ENCODE assay signal across 11 mouse cellular contexts in the genomic region with DNA sequence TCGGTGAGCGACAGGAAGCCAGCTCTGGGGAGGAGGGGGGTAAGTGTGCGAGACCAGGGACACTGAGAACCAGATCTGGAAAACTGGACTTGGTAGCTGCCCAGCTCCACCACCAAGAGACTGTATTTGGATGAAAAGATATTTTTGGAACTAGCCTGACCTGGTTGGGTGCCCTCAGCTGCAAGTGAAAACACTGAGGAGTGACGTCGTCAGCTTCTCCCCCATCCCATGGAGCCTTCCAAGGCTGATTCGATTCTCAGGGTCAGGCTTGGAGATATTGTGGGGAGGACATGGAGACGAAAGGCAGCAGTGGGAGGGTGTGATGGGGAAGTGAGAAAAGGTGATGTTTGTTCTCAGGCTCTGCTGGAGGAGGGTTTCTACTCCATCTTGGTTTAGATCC. TPM values are rescaled to one million over a fixed set of nuclear protein-coding genes. Genes with fewer than 3 reads are reported as not detected.
DNase-seq lines count a peak whose midpoint lies in the region; ATAC-seq and TF ChIP-seq lines count a peak whose summit lies in the region.
"Had no signal": no experiment of that assay in that cellular context is flagged by ENCODE, and none has a peak within 500 bp of the region (broad histone marks: within the 10 kb centered on the region; RNA-seq: fewer than 3 reads in every experiment).

No protein-coding gene starts in this region.

- 67% methylated on average over 7 of the region's 7 CpGs for WGBS in limb, embryonic 13.5 days
- WGBS in limb, embryonic 10.5 days = 74% methylated on average over 7 of the region's 7 CpGs
- WGBS in thymus, adult 2 months = 57% methylated on average over 7 of the region's 7 CpGs
- 79% methylated on average over 7 of the region's 7 CpGs for WGBS in hindbrain, embryonic 16.5 days

- H3K27me3 ChIP-seq in limb, embryonic 13.5 days = no peaks in the 10 kb centered on the region
- no peaks in the 10 kb centered on the region for H3K27me3 ChIP-seq in limb, embryonic 10.5 days (ENCODE audit: low read depth, poor library complexity, severe bottlenecking)
- no peaks in the 10 kb centered on the region for H3K27me3 ChIP-seq in splenic B cell, adult 2 months (ENCODE audit: control insufficient read depth, insufficient read depth, low read length, poor library complexity, severe bottlenecking)
- no peaks in the 10 kb centered on the region for H3K27me3 ChIP-seq in thymus, adult 2 months (ENCODE audit: control insufficient read depth, insufficient read depth, low read length)
- no peaks in the 10 kb centered on the region for H3K27me3 ChIP-seq in hindbrain, embryonic 16.5 days (replicated peaks; ENCODE audit: control insufficient read depth, insufficient read depth, low read length)
- H3K27me3 ChIP-seq: hindbrain, embryonic 12.5 days had no signal

- no peak overlapping the region for H3K4me3 ChIP-seq in limb, embryonic 13.5 days
- no peak overlapping the region for H3K4me3 ChIP-seq in limb, embryonic 10.5 days
- H3K4me3 ChIP-seq in thymus, adult 2 months (ENCODE audit: control insufficient read depth, insufficient read depth, low read length) = no peak overlapping the region
- H3K4me3 ChIP-seq in hindbrain, embryonic 16.5 days (ENCODE audit: low read length) = no peak overlapping the region
- H3K4me3 ChIP-seq: hindbrain, embryonic 12.5 days had no signal

- H3K9ac ChIP-seq in limb, embryonic 13.5 days = no peak overlapping the region; the same call in 1 of the 2 replicates
- no peak overlapping the region for H3K9ac ChIP-seq in hindbrain, embryonic 16.5 days (ENCODE audit: low read depth, low read length)
- H3K9ac ChIP-seq: hindbrain, embryonic 12.5 days had no signal

- DNase-seq in frontal cortex, postnatal 10 days (ENCODE audit: low spot score in 2 of 2) = no peak
- no peak for DNase-seq in limb, embryonic 10.5 days (ENCODE audit: low spot score)
- DNase-seq in splenic B cell, adult 2 months (ENCODE audit: low read depth, low spot score) = peak; percentile 39
- DNase-seq in thymus, adult 2 months = no peak
- DNase-seq: right cerebral cortex, postnatal 25 days; thymus, postnatal 14 days had no signal

- H3K4me1 ChIP-seq in limb, embryonic 13.5 days = peaks cover 28% of the 10 kb centered on the region
- H3K4me1 ChIP-seq in limb, embryonic 10.5 days = peaks cover 32% of the 10 kb centered on the region
- peaks cover 17% of the 10 kb centered on the region for H3K4me1 ChIP-seq in thymus, adult 2 months (replicated peaks; ENCODE audit: control insufficient read depth, insufficient read depth, low read length)
- H3K4me1 ChIP-seq in hindbrain, embryonic 16.5 days (ENCODE audit: control insufficient read depth, insufficient read depth, low read depth, low read length) = peaks cover 10% of the 10 kb centered on the region

- ATAC-seq in frontal cortex, adult (ENCODE audit: low TSS enrichment) = peak; percentile 47; the same call in 1 of the 2 replicates
- no peak for ATAC-seq in limb, embryonic 13.5 days (ENCODE audit: low FRiP score, low read depth)
- ATAC-seq in granulocyte monocyte progenitor cell, adult 5-6 weeks (replicated peaks; ENCODE audit: poor library complexity, severe bottlenecking) = peak; percentile 28; the same call in 1 of the 2 replicates
- ATAC-seq in hindbrain, embryonic 16.5 days = no peak

- TF ChIP-seq CTCF in thymus, adult 2 months (IDR thresholded peaks at IDR 0.05; ENCODE audit: borderline replicate concordance, control insufficient read depth, extremely low read depth, insufficient read depth, low read length, poor library complexity) = no peak

- TF ChIP-seq POLR2A in thymus, adult 2 months (IDR thresholded peaks at IDR 0.05; ENCODE audit: control insufficient read depth, extremely low read depth, insufficient read depth, low read length, poor library complexity) = no peak

- H3K36me3 ChIP-seq in limb, embryonic 13.5 days = peaks cover 7% of the 10 kb centered on the region
- peaks cover 14% of the 10 kb centered on the region for H3K36me3 ChIP-seq in limb, embryonic 10.5 days
- H3K36me3 ChIP-seq in splenic B cell, adult 2 months (ENCODE audit: control insufficient read depth, insufficient read depth, low read length, poor library complexity, severe bottlenecking) = peaks cover 7% of the 10 kb centered on the region; the same call in 1 of the 2 replicates
- no peaks in the 10 kb centered on the region for H3K36me3 ChIP-seq in thymus, adult 2 months (ENCODE audit: control insufficient read depth, insufficient read depth, low read length)
- H3K36me3 ChIP-seq in hindbrain, embryonic 16.5 days (ENCODE audit: control insufficient read depth, insufficient read depth, low read length) = no peaks in the 10 kb centered on the region

- H3K27ac ChIP-seq in limb, embryonic 13.5 days = peak overlapping the region; percentile 48
- H3K27ac ChIP-seq in limb, embryonic 10.5 days = no peak overlapping the region
- H3K27ac ChIP-seq in thymus, adult 2 months (ENCODE audit: control insufficient read depth, insufficient read depth, low read length) = no peak overlapping the region
- no peak overlapping the region for H3K27ac ChIP-seq in hindbrain, embryonic 16.5 days (ENCODE audit: low read depth, low read length)
- H3K27ac ChIP-seq: hindbrain, embryonic 12.5 days had no signal

- H3K9me3 ChIP-seq in limb, embryonic 13.5 days = no peaks in the 10 kb centered on the region
- H3K9me3 ChIP-seq in limb, embryonic 10.5 days (replicated peaks) = no peaks in the 10 kb centered on the region
- H3K9me3 ChIP-seq in hindbrain, embryonic 16.5 days (ENCODE audit: control insufficient read depth, low read length) = no peaks in the 10 kb centered on the region
- H3K9me3 ChIP-seq: hindbrain, embryonic 12.5 days had no signal

- no peak overlapping the region for H3K4me2 ChIP-seq in limb, embryonic 13.5 days (replicated peaks)
- no peak overlapping the region for H3K4me2 ChIP-seq in hindbrain, embryonic 16.5 days (ENCODE audit: low read length)
- H3K4me2 ChIP-seq: hindbrain, embryonic 12.5 days had no signal

RNA-seq across cellular contexts. Expression of gene St6gal1, which starts 8.2 kb away (rescaled TPM):
- 20.3 and 20.6 TPM in 2 replicates for polyA plus RNA-seq in limb, embryonic 13.5 days (2015; fragmentation: Nextera tagmentation; extraction: Ambion mirVana)
- 23.8 and 26.7 TPM in 2 replicates for polyA plus RNA-seq in limb, embryonic 10.5 days (2016; fragmentation: Nextera tagmentation; extraction: Ambion mirVana)
- total RNA-seq in granulocyte monocyte progenitor cell, adult 5-6 weeks (2014; fragmentation: Nextera tagmentation) = not detected in 2 replicates
- total RNA-seq in granulocyte monocyte progenitor cell, adult 5-6 weeks (2017) = 0.13 and 1.8 TPM in 2 replicates
- 30.7 and 33.2 TPM in 2 replicates for polyA plus RNA-seq in thymus, adult 2 months (2012; rRNA removed)
- polyA plus RNA-seq in hindbrain, embryonic 16.5 days (2015; fragmentation: Nextera tagmentation; extraction: Ambion mirVana) = 18.4 and 22.6 TPM in 2 replicates

Comparison
In these comparisons a context has a peak if more than half of its experiments do, and no peak if none do; other contexts are left out.
1. ATAC-seq: peak in frontal cortex, adult (single experiment) and granulocyte monocyte progenitor cell, adult 5-6 weeks (single experiment); none in limb, embryonic 13.5 days (single experiment) and hindbrain, embryonic 16.5 days (single experiment).